Mouse (Mus musculus) adrenal gland, adult 18-20 months (tissue): ENCODE measurements around the gene Cux2. TPM values are rescaled to one million over a fixed set of nuclear protein-coding genes. Genes with fewer than 3 reads are reported as not detected.

ENCODE experiments used
- microRNA-seq, 2 experiments: library from miRNA; unstranded; fragments of <30 nt; microRNA quantifications; one replicate each; pipeline ENCODE4 v1.2.0; 2021; ENCODE audit warnings: borderline number of aligned reads in 2 of 2
- total RNA-seq, 2 experiments: library from RNA; stranded (reverse); gene quantifications; 1 replicate in 1 of 2; 2 replicates in 1 of 2; pipeline ENCODE4 v1.2.3; 2021

Cux2 gene
- total RNA-seq, 2 experiments from 2014 or later: 11.4 to 15.0 TPM

Small RNA genes lying within 50 kb of the gene (microRNA-seq; reads per million reads assigned to microRNA genes)
- gene Mir7031: 4.9 to 5.2 reads per million in 2 experiments

Other genes starting within 250 kb of the Cux2 start
- gene Sh2b3, start 212.5 kb downstream of the Cux2 start, total RNA-seq: 10 to 100 TPM; 28.4 to 29.6 TPM
- gene Pheta1, start 201.1 kb downstream of the Cux2 start, total RNA-seq: 1 to 10 TPM; 5.1 to 5.4 TPM
- not detected for gene Myl2, start 50.8 kb upstream of the Cux2 start, total RNA-seq
- gene Ccdc63, start 90.7 kb upstream of the Cux2 start, total RNA-seq: under 1 TPM in 1 of 2 experiments, not detected in 1; 0.13 TPM
- gene Ppp1cc, start 108.2 kb upstream of the Cux2 start, total RNA-seq: 100 to 1,000 TPM; 142 to 147 TPM
- 1 to 10 TPM; 1.8 to 8.5 TPM for gene Hvcn1, start 156.7 kb upstream of the Cux2 start, total RNA-seq
- gene Tctn1, start 214.4 kb upstream of the Cux2 start, total RNA-seq: 10 to 100 TPM; 10.6 to 11.8 TPM
- gene Pptc7, start 234.3 kb upstream of the Cux2 start, total RNA-seq: 10 to 100 TPM; 56.1 to 70.7 TPM